Mouse (Mus musculus) kidney, adult 18-20 months (tissue): ENCODE results near the gene Zfp622.
"Not testable (repeated sequence)": the region's sequence is repeated elsewhere in the genome, so short reads cannot be mapped to it uniquely, and the experiment has no call there.

Experiments used
- DNase-seq: peaks from one replicate; pipeline ENCODE4 v3.0.0; 2021

Gene Zfp622

DNA sequence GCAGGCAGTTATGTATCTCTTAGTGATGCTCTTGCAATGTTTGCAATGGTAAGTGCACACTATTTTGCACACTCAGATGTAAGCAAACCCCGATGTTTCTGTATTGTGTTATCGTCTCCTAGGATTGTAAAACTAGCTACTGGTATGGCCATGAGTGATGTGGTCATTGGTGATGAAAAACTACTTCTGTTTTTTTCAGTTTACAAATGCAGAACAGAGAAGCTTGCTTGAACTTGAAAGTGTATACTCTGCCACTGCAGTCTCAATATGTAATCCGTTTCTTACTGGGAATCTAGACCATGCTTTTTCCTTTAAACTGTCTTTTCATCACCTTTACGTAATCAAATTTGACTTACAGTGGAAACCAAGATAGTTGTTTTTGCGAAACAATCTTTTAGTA is 11.4 kb upstream of the Zfp622 start:
- DNase-seq: no peak

DNA sequence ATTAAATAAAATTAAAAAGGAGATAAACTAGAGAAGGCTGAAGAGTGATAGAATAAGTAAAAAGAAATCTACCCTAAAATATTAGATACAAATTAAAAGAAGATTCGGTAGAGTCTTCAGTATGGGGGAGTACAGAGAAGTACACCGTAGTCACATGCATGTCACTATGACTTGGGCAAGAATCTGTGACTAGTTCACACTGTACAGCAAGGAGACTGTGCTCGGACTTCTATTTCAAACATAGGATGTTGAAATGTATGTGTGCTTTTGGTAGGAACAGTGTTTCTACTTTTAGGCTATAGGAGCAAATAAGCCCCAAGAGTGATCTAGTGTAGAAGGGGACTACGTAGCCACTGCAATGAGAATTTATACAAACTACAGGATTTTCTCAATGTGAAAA is 9.8 kb upstream of the Zfp622 start:
- no peak for DNase-seq

DNA sequence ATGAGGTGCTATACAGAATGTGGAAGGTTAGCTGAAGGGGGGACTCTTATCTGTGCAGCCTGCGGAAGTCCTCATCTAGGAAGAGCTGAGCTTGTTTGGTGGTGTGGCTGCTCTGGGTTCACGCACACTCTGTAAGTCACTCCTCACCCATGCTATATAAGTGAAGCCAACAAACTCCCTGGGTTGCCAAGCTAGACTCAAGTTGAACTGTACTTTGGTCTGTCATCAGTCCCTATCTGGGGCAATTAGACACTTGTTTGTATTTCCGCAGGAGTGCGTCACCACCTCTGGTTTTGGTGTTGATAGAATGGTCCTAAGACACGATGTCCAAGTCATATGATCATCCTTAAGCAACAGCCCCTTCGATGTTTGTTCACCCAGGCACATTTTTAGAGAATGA is 8.4 kb upstream of the Zfp622 start:
- no peak for DNase-seq

DNA sequence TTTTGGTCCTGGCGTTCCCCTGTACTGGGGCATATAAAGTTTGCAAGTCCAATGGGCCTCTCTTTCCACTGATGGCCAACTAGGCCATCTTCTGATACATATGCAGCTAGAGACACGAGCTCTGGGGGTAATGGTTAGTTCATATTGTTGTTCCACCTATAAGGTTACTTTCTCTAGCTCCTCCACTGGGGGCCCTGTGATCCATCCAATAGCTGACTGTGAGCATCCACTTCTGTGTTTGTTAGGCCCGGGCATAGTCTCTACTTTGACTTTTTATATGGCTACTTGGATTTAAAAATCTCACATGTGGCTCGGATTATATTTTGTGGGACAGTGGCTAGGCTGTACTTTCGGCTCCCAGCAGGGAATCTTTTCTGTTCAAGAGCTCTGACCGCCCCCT is 552 bp upstream of the Zfp622 start:
- DNase-seq: not testable (repeated sequence)

DNA sequence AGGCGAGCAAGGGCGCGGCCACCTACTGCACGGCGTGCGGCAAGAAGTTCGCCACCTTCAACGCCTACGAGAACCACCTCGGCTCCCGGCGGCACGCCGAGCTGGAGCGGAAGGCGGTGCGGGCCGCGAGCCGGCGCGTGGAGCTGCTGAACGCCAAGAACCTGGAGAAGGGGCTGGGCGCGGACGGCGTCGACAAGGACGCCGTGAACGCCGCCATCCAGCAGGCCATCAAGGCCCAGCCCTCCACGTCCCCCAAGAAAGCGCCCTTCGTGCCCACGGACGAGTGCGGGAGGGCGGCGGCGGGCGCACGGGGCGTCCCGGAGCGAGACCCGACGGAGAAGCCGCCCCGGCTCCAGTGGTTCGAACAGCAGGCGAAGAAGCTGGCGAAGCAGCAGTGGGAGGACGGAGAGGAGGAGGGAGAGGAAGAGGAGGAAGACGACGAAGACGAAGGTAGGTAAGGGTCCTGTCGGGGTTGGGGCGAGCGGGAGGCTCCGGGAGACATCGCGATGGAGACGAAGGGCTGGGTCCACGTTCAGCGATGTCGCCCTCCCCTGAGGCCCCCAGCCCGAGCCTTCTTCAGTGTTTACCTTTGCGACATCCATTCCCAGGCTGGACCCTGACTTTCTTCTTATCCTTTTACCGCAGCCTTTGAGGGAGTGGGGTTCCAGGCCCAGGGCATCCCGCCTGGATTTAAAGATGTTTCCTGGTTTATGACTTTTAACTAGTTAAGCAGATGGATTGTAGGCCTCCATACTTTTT is 747 bp downstream of the Zfp622 start:
- DNase-seq: no peak

DNA sequence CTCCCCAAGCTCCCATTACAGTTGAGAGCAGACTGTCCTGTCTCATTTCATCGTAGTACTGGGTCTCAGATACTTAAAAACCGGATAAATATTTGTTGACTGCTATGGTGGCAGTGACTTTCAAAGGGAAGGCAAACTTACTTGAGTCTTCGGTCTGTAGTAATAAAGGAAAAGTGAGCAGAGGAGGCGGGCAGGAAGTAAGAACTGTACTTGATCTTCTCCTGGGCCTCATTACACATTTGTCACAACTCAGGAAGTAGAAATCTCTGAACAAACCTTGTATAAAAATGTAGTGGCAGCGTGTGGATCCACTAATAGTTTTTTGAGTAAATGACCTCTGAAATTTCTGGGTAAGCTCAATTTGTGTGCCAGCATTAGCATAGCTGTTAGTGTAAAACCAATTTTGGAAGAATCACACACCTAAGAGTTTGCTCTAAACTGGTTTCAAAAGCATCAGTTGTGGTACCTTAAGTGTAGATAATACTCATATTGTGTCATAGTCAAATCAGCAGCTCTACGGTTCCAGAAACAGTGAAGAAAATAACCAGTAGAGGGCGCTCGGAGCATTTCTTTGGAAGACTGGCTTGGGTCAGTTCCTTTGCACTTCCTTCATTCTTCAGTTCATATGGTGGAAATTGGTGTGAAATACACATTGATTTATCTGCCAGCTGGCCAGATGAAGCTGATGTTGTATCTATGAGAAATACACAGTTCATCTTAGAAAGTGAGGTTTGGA is 9.0 kb downstream of the Zfp622 start:
- DNase-seq: peak; percentile 38

DNA sequence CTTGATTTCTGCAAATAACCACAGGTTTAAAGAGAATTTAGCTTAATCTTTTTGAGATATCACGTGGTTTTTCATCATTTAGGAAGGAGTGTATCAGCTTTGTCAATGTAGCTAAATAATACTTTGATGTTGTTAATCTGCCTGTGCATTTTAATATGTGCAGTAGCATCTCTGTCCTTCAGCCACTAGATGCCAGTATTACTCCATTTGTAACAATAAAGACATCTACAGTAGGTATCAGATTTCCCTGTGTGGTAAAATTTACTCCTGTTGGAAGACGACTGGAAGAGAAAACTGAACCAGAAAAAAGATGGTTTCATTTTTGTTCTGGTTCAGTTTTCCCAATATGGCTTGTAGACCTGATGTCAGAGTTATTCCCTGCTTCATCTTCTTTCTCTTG is 11.4 kb downstream of the Zfp622 start:
- no peak for DNase-seq

DNA sequence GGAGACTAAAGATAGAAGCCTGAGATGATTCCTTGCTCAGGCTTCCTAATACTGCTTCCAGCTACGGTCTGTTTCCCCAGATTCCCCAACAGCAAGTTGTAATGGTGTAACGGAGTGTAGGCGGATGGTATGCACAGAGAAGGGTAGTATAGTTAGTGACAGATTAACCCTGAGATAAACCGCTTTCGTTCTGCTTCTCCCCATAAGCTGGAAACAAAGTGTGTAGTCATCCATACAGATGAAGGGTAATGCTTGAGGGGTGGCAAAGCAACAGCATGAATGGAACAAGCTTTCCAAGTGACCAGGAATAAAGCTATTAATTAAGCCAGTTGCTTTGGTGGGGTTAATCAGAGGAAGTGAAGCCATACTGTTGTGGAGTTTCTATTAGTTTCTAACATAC is 15.4 kb downstream of the Zfp622 start:
- DNase-seq: not testable (repeated sequence)

DNA sequence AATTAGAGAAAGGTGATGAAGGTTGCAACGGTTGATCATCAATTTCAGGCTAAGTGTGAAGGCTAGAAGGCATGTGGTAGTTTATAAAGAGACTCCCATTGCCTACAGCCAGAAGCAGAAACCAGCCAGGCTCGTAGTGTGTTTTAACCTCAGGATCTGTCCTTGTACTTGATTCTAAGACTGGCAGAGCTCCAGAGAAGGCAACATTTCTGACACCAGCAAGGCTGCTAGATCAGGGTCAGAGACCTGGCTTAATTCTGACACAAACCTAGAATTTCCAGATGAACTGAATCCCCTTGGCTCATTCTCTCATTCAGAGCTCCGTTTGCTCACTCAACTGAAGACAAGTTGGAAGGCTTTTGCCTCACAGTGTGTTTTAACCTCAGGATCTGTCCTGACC is 24.5 kb downstream of the Zfp622 start:
- DNase-seq: no peak

DNA sequence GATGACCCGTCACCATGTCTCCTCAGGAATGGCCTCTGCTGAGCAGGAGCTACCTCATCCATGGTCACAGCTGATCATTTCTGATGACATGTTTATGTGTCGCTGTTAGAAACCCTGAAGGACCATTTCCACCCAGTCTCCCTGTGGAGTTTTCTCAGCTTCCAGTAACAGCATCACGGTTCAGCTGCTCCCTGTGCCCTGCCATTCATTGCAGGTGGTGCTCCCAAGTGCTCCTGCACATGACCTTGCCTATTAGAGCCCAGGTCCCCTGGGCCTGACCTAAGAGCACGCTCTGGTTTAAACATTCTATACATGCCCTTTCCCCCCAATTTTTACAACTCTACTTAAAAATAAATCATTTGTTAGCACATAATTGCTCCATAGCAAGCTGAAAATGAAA is 28.7 kb downstream of the Zfp622 start:
- no peak for DNase-seq

DNA sequence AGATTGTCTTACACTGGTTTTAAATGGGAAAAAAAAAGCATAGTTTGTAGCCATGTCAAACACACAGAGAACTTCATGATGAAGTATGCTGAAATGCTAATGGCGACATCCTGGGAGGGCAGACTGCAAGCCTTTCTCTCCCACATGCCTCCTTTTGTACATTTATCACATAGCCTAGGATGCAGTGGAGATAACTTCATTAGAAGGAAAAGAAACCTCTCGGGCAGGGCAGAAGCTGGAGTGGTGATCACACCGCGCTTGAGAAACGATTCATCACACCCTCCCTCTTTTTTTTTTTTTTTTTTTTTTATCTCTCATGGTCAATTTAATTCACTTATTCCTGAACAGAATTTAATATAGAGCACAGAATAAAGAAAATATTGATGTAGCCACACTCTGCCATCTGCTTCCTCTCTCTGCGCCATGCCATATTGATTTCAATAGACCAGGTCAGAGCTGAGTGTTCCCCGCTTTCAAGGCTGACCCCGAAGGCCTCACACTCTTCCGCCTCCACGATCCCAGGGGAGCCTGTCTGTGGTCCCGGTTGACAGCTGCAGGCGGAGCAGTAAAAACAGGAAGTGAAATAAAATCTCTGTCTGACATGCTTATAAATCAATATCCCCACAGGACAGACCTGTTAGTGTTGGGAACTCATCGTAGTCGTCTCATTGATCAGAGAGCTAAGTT is 32.0 kb downstream of the Zfp622 start:
- DNase-seq: peak; percentile 12

DNA sequence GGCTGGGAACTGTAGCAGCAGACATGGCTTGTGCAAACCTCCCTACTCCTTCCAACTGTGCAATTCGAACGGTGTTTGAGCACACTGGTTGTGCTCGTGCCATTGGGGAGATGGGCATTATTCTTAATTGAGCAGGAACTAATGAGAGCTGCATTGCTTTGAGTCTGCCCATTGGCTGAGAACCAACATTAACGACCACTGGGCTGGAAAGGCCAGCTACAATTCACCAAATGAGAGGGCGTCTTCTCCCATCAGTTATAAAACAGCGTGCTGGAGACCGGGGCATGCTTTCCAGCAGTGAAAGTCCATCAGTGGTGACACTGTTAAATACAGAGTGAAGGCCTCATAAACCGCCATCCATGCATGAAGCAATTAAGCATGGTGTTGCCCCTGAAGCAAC is 37.6 kb downstream of the Zfp622 start:
- no peak for DNase-seq

DNA sequence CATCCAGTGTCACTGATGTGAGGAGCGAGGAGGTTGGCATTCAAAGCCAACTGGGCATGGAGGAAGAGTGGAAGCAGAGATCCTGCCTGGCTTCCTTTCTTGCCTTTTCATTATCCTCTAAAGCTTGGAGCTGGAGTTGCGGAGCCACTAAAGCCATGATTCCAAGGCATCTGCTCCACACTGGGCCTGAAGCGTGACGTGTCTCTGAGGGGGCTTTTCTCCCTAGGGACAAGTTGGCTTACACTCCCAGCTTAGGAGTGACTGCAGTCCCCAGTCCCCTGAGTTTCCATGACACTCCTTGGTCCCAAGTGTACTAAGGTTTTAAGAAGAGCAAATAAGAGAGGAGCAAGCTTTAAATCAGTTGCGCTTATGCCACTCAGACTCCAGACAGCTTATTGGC is 38.5 kb downstream of the Zfp622 start:
- DNase-seq: no peak

DNA sequence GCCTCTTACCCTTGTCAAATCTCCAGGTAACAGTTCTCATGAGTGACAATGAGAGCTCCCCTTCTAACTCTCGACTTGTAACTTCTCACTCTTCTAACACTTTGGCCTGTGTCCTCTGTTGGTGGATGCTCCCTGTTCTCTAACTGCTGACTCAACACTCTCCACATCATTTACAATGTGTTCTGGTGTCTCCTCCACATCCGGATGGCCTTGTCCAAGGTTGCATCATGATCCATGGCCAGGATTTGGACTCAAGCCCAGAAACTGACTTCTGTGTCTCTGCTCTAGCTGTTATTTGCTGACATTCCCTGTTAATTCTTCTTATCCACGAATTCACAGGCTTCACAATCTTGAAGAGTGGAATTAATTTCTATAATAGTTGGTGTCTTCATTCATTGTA is 47.5 kb downstream of the Zfp622 start:
- DNase-seq: no peak

DNA sequence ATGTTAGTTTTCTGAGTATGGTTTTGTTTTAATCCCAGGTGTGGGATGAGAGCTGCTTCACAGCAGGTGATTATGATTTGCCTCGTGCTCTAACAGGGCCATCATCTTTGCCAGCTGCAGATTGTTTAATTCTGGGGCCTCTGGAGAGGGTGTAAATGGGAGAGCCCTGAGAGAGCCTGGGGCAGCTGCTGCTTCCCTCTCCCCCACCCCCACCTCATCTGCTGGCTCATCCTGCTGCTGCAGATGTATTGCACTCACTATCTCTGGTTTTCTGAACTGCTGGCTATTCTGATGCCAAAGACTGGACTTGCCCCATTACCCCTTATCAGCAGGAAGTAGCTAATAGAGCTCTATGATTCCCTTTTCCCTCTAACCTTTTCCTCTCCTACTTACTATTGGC is 56.4 kb downstream of the Zfp622 start:
- no peak for DNase-seq

DNA sequence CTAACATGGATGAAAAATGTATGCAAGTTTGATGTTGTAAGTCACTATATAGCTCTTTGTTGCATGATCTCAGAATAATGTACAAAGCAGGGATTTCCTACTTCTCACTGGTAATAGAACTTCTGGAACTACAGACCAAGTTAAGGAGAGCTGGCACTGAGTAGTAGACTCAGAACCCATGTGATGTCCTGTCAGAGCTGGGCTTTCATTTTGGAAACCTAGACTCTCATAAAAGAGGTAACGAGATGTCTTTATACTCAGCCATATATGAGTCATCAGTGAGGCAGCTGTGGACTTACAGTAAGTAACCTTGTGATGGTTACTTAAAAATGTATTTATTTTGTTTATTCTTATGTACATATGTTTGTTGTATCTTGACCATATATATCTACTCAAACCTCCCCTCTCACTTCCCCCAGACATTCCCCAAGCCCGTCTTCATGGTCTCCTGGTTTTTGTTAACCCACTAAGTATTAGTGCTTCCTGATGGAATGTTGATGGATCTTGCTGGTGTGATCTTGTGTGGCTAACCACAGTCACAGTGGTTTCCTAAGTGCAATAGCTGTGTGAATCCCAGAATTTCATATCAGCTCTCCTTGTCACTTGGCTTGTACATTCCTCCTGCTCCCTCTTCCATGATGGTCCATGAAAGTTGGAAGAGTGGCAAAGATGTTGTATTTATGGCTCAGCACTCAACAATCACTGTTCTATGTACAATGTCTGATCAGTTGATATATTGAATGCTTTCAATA is 57.2 kb downstream of the Zfp622 start:
- DNase-seq: no peak
